Mouse (Mus musculus) megakaryocyte, embryonic 14.5 days (primary cell): Measurements from ENCODE around the gene Acd. TPM values are rescaled to one million over a fixed set of nuclear protein-coding genes. Genes with fewer than 3 reads are reported as not detected.

Experiments used
- H3K27me3 ChIP-seq: replicated peaks from 2 replicates; pipeline ENCODE3; 2012; ENCODE audit warnings: inconsistent platforms
- H3K36me3 ChIP-seq: replicated peaks from 2 replicates; pipeline ENCODE3; 2012; ENCODE audit warnings: low read length, inconsistent platforms, mixed read lengths
- H3K4me1 ChIP-seq: 2 replicates; pipeline ENCODE4 v1.6.1; 2012; ENCODE audit warnings: inconsistent platforms
- H3K4me3 ChIP-seq: replicated peaks from 2 replicates; pipeline ENCODE3; 2012; ENCODE audit warnings: moderate library complexity, mild to moderate bottlenecking, inconsistent platforms
- H3K9me3 ChIP-seq: 2 replicates; pipeline ENCODE4 v1.6.1; 2012; ENCODE audit warnings: inconsistent platforms
- FLI1 ChIP-seq: IDR thresholded peaks from 2 replicates; pipeline ENCODE4 v1.6.1; 2012; ENCODE audit warnings: low read length, inconsistent platforms, mixed read lengths
- GATA1 ChIP-seq: IDR thresholded peaks from 3 replicates; pipeline ENCODE4 v1.6.1; 2012; ENCODE audit warnings: mixed read lengths, low read length, inconsistent platforms, borderline replicate concordance
- polyA plus RNA-seq: library from polyadenylated mRNA; stranded (reverse); fragments of >175 nt; gene quantifications from 2 replicates; pipeline ENCODE4 v1.2.3, GENCODE M21; 2012; ENCODE audit warnings: low replicate concordance; ENCODE audit not compliant: insufficient read depth

Acd gene
- 26.9 and 57.9 TPM in 2 replicates for polyA plus RNA-seq

DNA sequence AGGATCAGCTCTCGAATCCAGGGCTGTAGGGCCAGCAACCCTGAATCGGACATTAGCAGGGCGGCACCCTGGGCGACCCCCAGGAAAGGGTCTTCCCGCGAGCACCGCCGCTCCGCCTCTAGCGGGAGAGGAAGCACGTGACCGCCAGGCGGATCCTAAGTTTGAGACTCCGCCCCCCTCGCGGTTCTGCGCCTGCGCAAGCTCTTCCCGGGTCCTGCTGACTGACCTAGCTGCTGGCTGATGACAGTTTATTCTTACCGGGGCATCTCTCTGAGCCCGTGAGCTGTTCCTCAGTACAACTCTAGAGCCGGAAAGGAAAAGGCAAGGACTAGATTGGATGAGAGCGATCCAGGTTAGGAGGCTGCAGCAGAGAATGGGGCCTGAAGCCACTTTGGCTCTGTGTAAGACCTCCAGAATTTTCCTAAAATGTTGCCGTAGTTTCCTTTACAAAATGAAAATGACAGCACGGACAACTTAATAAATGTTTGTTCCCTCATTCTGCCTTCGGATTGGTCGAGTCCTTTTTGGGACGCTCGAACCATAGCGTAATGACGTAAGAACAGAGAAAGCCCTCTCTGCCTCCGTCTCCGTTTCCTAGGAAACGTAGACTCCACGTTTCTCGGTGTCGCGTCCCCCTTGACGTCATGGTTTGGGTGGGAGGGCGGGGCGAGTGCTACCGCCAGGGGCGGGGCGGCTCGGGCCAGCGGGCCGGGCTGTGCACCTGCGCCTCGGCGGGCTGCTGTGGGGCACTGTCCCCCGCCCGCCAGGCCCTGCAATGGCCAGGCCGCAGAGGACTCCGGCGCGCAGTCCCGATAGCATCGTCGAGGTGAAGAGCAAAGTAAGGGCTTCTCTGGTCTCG is at the start of gene Acd, which contains the start of gene Pard6a:
Gene Acd, minus strand, starts transcription at position 137 of the 859 bp plus-strand sequence.
Gene Pard6a, plus strand, starts transcription at position 183 of the 859 bp plus-strand sequence.
- Histone ChIP-seq H3K36me3 (peaks cover 66% of the 10 kb centered on the region), H3K4me1 (peaks cover 56% of the 10 kb centered on the region), H3K9me3 (no peaks in the 10 kb centered on the region), H3K27me3 (no peaks in the 10 kb centered on the region), H3K4me3 (peak within 1 kb of the TSS; percentile 93)
- TF ChIP-seq GATA1 (no peak), FLI1 (no peak)

DNA sequence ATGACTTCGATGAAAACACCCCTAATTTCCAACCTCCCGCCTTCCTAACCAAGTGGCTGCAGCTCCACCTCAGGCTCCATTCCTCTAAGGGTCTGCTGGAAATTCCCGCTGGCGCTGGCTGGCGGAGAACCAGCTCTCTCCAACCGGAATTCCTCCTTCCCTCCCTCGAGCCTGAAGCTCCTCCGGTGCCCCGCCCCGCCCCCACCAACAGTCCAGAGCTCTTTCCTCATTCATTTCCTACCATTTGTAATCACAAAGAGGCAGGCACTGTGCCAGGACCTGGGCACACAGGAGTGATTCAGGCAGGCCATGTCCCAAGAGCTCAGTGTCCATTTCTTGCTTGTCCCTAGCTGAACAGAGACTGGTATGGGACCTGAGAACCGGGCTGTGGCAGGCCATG is 49.7 kb upstream of the Acd start:
- no peaks in the 10 kb centered on the region for H3K9me3 ChIP-seq
- no peak overlapping the region for H3K4me3 ChIP-seq
- H3K36me3 ChIP-seq, result peaks cover 31% of the 10 kb centered on the region
- no peak for TF ChIP-seq GATA1
- no peak for TF ChIP-seq FLI1
- peaks cover 88% of the 10 kb centered on the region for H3K4me1 ChIP-seq
- H3K27me3 ChIP-seq, result no peaks in the 10 kb centered on the region

DNA sequence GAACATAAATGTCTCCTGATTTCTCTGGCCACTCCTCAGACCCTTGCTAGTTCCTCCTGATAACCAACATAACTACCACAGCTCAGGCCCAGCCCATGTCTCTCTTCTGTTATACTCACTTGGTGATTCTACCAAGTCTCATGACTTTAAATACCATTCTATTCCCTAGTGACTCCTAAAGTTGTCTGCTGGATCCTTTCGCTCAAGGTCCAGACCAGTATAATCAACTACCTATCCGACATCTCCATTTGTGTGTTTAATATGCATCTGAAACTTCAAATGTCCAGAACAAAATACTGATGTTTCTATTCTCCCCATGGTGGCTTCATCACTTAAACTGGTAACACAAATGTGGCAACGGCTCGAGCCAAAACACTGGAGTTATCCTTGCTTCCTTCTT is 42.4 kb upstream of the Acd start:
- Histone ChIP-seq H3K4me1 (peaks cover 68% of the 10 kb centered on the region), H3K27me3 (no peaks in the 10 kb centered on the region), H3K36me3 (peaks cover 36% of the 10 kb centered on the region), H3K4me3 (no peak overlapping the region), H3K9me3 (no peaks in the 10 kb centered on the region)
- TF ChIP-seq GATA1 (no peak), FLI1 (no peak)

DNA sequence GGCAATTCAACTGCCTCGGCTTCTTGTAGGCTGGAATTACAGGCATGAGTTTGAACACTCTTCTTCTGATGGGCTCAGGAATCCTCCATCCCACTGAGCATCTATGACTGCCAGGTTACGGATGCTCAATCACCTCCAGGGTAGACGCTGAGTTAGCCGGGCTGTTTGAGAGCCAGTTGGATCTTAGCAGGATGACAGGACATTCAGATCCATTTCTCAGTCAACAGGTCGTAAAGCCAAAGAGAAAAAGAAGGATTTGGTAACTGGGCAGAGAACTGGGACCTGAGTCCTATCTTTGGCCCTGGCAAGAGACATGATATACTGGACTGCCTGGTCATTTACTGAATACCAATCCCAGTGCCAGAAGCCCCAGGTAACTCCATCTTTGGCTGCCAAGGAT is 38.3 kb upstream of the Acd start:
- no peak overlapping the region for H3K4me3 ChIP-seq
- no peak for TF ChIP-seq FLI1
- no peak for TF ChIP-seq GATA1
- H3K27me3 ChIP-seq, result no peaks in the 10 kb centered on the region
- H3K4me1 ChIP-seq, result peaks cover 49% of the 10 kb centered on the region
- no peaks in the 10 kb centered on the region for H3K9me3 ChIP-seq
- H3K36me3 ChIP-seq, result peaks cover 32% of the 10 kb centered on the region

GRCm38 (mm10) chr8:105732186-105732585 is 31.3 kb upstream of the Acd start:
- no peak for TF ChIP-seq FLI1
- TF ChIP-seq GATA1, result no peak
- Histone ChIP-seq H3K9me3 (no peaks in the 10 kb centered on the region), H3K4me3 (no peak overlapping the region), H3K36me3 (peaks cover 42% of the 10 kb centered on the region), H3K27me3 (no peaks in the 10 kb centered on the region), H3K4me1 (peaks cover 75% of the 10 kb centered on the region)

GRCm38 (mm10) chr8:105727397-105728124 is 26.7 kb upstream of the Acd start:
- Histone ChIP-seq H3K27me3 (no peaks in the 10 kb centered on the region), H3K4me3 (peak overlapping the region; percentile 87), H3K36me3 (peaks cover 68% of the 10 kb centered on the region), H3K4me1 (peaks cover 89% of the 10 kb centered on the region), H3K9me3 (no peaks in the 10 kb centered on the region)
- peak; percentile 83 for TF ChIP-seq FLI1
- TF ChIP-seq GATA1, result peak; percentile 87; the same call in 1 of the 3 replicates

GRCm38 (mm10) chr8:105725726-105726125 is 24.8 kb upstream of the Acd start:
- TF ChIP-seq FLI1, result no peak
- no peak for TF ChIP-seq GATA1
- H3K27me3 ChIP-seq, result no peaks in the 10 kb centered on the region
- H3K9me3 ChIP-seq, result no peaks in the 10 kb centered on the region
- no peak overlapping the region for H3K4me3 ChIP-seq
- peaks cover 65% of the 10 kb centered on the region for H3K36me3 ChIP-seq
- peaks cover 79% of the 10 kb centered on the region for H3K4me1 ChIP-seq

GRCm38 (mm10) chr8:105722861-105723260 is 22.0 kb upstream of the Acd start:
- H3K4me1 ChIP-seq, result peaks cover 68% of the 10 kb centered on the region
- no peak overlapping the region for H3K4me3 ChIP-seq
- no peaks in the 10 kb centered on the region for H3K27me3 ChIP-seq
- TF ChIP-seq GATA1, result no peak
- TF ChIP-seq FLI1, result no peak
- H3K9me3 ChIP-seq, result no peaks in the 10 kb centered on the region
- H3K36me3 ChIP-seq, result peaks cover 74% of the 10 kb centered on the region

GRCm38 (mm10) chr8:105719637-105720036 is 18.7 kb upstream of the Acd start:
- no peak for TF ChIP-seq FLI1
- no peak for TF ChIP-seq GATA1
- Histone ChIP-seq H3K4me3 (no peak overlapping the region), H3K9me3 (no peaks in the 10 kb centered on the region), H3K4me1 (peaks cover 59% of the 10 kb centered on the region), H3K27me3 (no peaks in the 10 kb centered on the region), H3K36me3 (peaks cover 82% of the 10 kb centered on the region)

- Histone ChIP-seq H3K4me1 (peaks cover 50% of the 10 kb centered on the region), H3K36me3 (peaks cover 63% of the 10 kb centered on the region), H3K27me3 (no peaks in the 10 kb centered on the region), H3K9me3 (no peaks in the 10 kb centered on the region), H3K4me3 (no peak overlapping the region)
- TF ChIP-seq GATA1 (no peak), FLI1 (no peak)
Observed at GRCm38 (mm10) chr8:105716302-105716945, 15.5 kb upstream of the Acd start.
